Mouse (Mus musculus) lung, postnatal 0 days (tissue): ENCODE data around the gene BC147527. TPM values are rescaled to one million over a fixed set of nuclear protein-coding genes. Genes with fewer than 3 reads are reported as not detected.
"Not testable (repeated sequence)": the region's sequence is repeated elsewhere in the genome, so short reads cannot be mapped to it uniquely, and the experiment has no call there.

ENCODE experiments used
- ATAC-seq: fragments of 200-750 bp; cut with Nextera tagmentation; 2 replicates; pipeline ENCODE4 v1.8.0; 2017; ENCODE audit warnings: moderate library complexity
- DNase-seq: peaks from one replicate; pipeline ENCODE4 v3.0.0-alpha.2; 2016; ENCODE audit warnings: low spot score
- H3K27ac ChIP-seq: fragments of 300-500 bp; sonication (generic); 2 replicates; pipeline ENCODE4 v1.5.1; 2014; ENCODE audit warnings: antibody characterized with exemption, mild to moderate bottlenecking, low read length, mixed read lengths
- H3K27me3 ChIP-seq: fragments of 300-500 bp; sonication (generic); replicated peaks from 2 replicates; pipeline ENCODE4 v1.6.1; 2014; ENCODE audit warnings: low read length, mixed read lengths; ENCODE audit not compliant: insufficient read depth
- H3K36me3 ChIP-seq: fragments of 300-500 bp; sonication (generic); 2 replicates; pipeline ENCODE4 v1.6.1; 2014; ENCODE audit warnings: low read length, mixed read lengths; ENCODE audit not compliant: insufficient read depth
- H3K4me1 ChIP-seq: fragments of 300-500 bp; sonication (generic); 2 replicates; pipeline ENCODE4 v1.6.1; 2014; ENCODE audit warnings: antibody characterized with exemption, low read depth, low read length, mixed read lengths; ENCODE audit not compliant: insufficient read depth
- H3K4me2 ChIP-seq: fragments of 300-500 bp; sonication (generic); replicated peaks from 2 replicates; pipeline ENCODE4 v1.6.1; 2014; ENCODE audit warnings: low read depth, mild to moderate bottlenecking, low read length, moderate library complexity, mixed read lengths
- H3K4me3 ChIP-seq: fragments of 300-500 bp; sonication (generic); 2 replicates; pipeline ENCODE4 v1.5.1; 2014; ENCODE audit warnings: low read depth, low read length
- H3K9ac ChIP-seq: fragments of 300-500 bp; sonication (generic); replicated peaks from 2 replicates; pipeline ENCODE4 v1.6.1; 2014; ENCODE audit warnings: low read depth, mild to moderate bottlenecking
- H3K9me3 ChIP-seq: fragments of 300-500 bp; sonication (generic); 2 replicates; pipeline ENCODE4 v1.6.1; 2016; ENCODE audit warnings: low read length, mixed read lengths
- CTCF ChIP-seq: IDR thresholded peaks from 2 replicates; pipeline ENCODE4 v1.5.1; 2016; ENCODE audit warnings: antibody characterized with exemption, mild to moderate bottlenecking
- EP300 ChIP-seq: IDR thresholded peaks from 2 replicates; pipeline ENCODE4 v1.6.1; 2016; ENCODE audit warnings: antibody characterized with exemption, mild to moderate bottlenecking, control low read depth
- WGBS: fragments of 180-500 bp; shearing (Covaris S2); extraction: QIAGEN DNeasy Blood & Tissue Kit; methylation state at CpG from one replicate; pipeline ENCODE4 v1.1.7; 2014; 5-methylcytosine and 5-hydroxymethylcytosine counted together
- polyA plus RNA-seq: library from polyadenylated mRNA; unstranded; fragments of >200 nt; fragmentation: Nextera tagmentation; extraction: Ambion mirVana; gene quantifications from 2 replicates; pipeline ENCODE4 v1.2.1, GENCODE M21; 2015

Gene BC147527
- polyA plus RNA-seq: 0.36 and 0.46 TPM in 2 replicates

DNA sequence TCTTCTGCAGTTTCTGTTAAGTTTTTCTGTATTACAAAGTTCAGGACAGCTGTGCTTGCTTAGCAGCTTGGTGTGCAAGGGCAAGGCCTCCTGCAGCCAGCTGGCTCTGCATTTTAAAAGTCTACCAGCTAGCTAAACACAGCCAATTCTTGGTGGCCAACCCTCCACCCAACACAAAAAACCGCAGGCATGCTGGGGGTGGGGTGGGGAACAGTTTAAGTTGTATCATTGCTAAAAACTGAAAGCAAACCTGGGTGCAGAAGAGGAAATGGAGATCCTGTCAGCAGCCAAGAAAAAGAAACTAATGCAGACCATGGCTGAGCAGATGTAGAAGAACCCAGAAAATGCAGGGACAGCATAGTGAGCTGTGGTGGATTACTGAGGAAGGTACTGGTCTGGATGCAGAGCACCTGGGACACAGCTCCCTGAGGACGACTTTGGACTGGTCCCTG, at the start of gene BC147527:
Gene BC147527, plus strand, starts transcription at position 402 of the 452 bp plus-strand sequence.
- no peaks in the 10 kb centered on the region for H3K4me1 ChIP-seq
- WGBS: 56% methylated on average over 2 of the region's 2 CpGs
- H3K27ac ChIP-seq: no peak within 1 kb of the TSS
- no peaks in the 10 kb centered on the region for H3K27me3 ChIP-seq
- H3K4me3 ChIP-seq: no peak within 1 kb of the TSS
- no peak for ATAC-seq
- H3K36me3 ChIP-seq: no peaks in the 10 kb centered on the region
- DNase-seq: no peak
- no peak for TF ChIP-seq EP300
- no peak for TF ChIP-seq CTCF
- no peaks in the 10 kb centered on the region for H3K9me3 ChIP-seq
- H3K4me2 ChIP-seq: no peak within 1 kb of the TSS
- no peak within 1 kb of the TSS for H3K9ac ChIP-seq

DNA sequence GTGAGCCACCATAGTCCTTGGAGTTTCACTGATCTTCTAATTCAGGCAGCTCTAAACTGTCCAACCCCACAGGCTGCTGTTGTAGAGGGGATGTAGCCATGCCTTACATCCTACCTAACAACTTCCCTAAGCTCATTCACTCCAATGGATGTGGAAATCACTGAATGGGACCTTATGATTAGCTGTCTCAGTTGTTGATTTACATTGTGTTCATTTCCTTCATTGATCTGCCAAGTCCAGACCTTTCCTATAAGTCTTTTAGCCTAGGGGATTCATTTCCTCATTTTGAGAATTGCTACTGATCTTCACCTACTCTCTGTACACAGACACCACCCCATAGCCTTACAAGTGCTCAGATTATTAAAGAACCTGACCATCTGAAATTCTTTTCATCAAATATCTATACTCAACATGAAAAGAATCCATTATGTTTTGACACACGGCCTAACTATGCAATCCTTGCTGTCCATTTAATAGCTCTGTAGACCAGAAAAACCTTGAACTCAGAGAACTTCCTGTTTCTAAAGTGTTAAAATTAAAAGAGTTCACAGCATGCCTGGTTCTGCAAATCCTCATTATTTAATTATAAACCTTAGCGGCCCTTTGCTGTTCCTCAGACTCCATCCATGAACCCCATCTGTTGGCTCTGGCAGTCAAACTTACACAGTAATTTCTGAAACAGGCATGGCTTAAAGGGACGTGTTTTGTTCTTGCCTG, 48.8 kb upstream of the BC147527 start:
- ATAC-seq, H3K4me3 ChIP-seq, H3K9me3 ChIP-seq, H3K36me3 ChIP-seq, H3K9ac ChIP-seq, DNase-seq, H3K27me3 ChIP-seq, H3K4me2 ChIP-seq, H3K27ac ChIP-seq, H3K4me1 ChIP-seq: not testable (repeated sequence)
- 81% methylated on average over 2 of the region's 3 CpGs for WGBS

DNA sequence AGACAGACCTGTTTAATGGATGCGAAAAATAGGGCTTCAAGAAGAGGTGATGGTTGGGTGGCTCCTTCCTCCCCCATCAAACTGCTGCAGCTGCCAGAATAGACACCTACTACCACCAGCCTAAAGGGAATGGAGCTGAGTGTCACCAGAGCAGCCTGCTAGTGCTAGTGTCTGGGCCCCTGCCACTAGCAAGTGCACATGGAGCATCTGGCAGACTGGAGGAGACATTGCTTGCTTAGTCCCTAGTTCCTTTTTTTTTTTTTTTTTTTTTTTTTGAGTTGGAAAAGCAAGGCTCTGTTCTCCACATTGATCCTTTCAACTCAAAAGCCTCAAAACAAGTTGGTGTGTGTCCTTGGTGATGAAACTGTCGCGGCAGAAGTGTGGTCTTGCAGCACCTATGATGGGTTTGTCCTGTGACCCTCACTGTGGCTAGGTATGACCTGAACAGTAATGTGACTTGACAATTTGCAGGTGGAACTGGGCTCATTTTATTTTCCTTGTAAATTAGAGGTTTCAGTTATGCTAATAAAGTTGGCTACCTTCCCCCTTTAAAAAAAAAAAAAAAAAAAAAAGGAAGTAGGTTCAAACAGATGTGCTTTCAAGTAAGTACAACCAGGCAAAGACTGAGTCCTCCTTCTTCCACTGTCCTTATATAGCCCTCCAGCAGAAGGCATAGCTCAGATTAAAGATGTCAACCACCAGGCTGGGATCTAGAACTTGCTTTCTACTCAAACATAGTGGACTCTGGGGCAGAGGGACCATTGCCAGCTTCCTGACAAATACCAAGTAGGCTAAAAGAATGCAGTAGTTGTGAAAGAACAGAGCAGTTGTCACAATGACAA, 41.2 kb upstream of the BC147527 start:
- not testable (repeated sequence) for H3K9me3 ChIP-seq, ATAC-seq, H3K27ac ChIP-seq, H3K4me1 ChIP-seq, H3K4me3 ChIP-seq, H3K4me2 ChIP-seq, H3K36me3 ChIP-seq, H3K9ac ChIP-seq, H3K27me3 ChIP-seq, DNase-seq
- WGBS: 66% methylated on average over 3 of the region's 3 CpGs

DNA sequence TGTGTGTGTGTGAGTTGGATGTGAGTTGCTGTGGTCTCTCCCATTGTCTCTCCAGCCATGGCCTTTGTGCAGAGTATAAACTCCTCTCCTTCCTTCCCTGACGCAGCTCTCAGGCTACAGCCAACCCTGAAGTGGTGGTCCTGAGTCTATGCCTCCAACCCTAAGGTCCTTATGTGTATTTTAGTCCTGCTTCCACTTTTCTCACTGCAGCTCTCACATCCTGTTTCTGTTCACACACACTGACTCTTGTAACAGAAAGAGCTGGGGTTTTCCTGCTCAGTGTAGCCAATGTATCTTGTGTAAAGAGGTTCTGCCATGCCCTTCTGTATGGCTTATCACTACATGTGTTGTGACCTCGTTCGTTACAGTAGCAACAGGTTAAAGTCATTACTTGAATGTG, 40.5 kb upstream of the BC147527 start:
- H3K4me2 ChIP-seq, ATAC-seq, H3K27ac ChIP-seq, H3K4me1 ChIP-seq, H3K4me3 ChIP-seq, H3K9ac ChIP-seq, H3K27me3 ChIP-seq, H3K9me3 ChIP-seq, H3K36me3 ChIP-seq, DNase-seq: not testable (repeated sequence)
- 53% methylated on average over 3 of the region's 3 CpGs for WGBS

DNA sequence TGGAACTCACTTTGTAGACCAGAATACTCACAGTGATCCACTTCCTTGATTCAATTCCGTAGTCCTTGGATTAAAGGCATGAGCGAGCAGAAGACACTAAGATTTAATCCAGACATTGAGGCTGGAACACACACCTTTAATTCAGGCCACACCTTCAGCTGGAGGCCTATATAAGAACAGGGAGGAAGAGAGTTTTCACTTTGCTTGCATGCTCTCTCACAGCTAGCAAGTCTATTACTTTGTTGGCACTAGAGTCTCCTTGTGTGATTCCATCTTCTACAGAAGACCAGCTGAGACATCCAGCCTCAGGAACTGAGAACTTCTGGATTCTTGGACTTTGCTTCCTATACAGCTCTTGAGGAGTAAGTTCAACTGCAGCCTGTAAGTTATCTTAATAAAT, 37.3 kb upstream of the BC147527 start, which contains the start of gene AF067061:
Gene AF067061, plus strand, starts transcription at position 245 of the 400 bp plus-strand sequence.
- not testable (repeated sequence) for H3K9ac ChIP-seq, H3K27me3 ChIP-seq, H3K4me2 ChIP-seq, H3K4me3 ChIP-seq, H3K27ac ChIP-seq, H3K4me1 ChIP-seq, H3K9me3 ChIP-seq, DNase-seq, ATAC-seq, H3K36me3 ChIP-seq
- 81% methylated on average over 2 of the region's 2 CpGs for WGBS

DNA sequence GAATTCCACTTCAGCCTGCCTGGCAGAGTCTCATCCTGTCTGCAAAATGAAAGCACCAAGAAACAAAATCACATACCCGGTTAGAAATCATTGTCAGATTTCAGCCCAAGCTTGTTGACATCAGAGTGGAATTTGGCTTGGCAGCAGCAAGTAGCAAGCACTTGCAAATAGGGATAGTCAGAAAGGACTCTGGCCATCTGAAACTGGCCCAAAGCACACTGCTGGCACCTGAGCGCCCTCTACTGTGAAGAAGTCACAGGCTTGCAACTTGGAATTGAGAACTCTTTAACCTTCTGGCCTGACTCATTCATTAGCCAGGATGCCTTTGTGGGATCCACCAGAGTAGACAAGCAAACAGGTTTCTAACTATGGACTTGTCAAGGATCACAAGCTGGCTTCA, 22.4 kb upstream of the BC147527 start:
- 17% methylated on average over 2 of the region's 2 CpGs for WGBS
- H3K4me2 ChIP-seq, DNase-seq, H3K9ac ChIP-seq, H3K36me3 ChIP-seq, H3K4me3 ChIP-seq, H3K27ac ChIP-seq, H3K9me3 ChIP-seq, H3K4me1 ChIP-seq, ATAC-seq, H3K27me3 ChIP-seq: not testable (repeated sequence)
